Mouse (Mus musculus): ENCODE measurements around the gene Zbtb18. TPM values are rescaled to one million over a fixed set of nuclear protein-coding genes. Genes with fewer than 3 reads are reported as not detected.

Zbtb18 gene
- polyA plus RNA-seq, 1 experiment from 2014 or later, result 14.2 TPM

DNA sequence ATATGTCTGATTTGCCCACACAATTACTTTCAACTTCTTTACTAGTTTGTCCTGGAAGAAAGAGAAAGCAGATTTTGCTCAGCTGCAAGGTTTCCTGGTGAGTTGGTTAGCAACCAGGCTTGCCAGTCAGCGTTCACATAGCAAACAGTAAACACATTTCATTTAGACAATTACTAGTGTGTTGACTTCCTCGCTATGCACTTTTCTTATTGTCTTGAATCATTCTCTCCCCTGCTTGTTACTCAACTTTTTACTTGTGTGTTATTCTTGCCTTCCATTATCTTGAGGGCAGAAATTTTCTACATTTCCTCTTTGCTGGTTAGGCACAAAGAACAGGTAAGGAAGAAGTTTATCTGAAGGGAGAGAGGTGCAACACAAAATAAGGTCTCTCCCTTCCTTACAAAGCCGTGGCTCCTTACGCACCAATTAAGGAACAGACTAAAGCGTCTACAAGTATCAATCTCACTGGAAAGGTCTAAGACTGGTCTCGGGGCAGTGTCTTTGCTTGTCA is 1.1 kb upstream of the Zbtb18 start:
- WGBS, result under 1% methylated on average over 6 of the region's 6 CpGs
- ATAC-seq (ENCODE audit: low FRiP score), result no peak
- H3K9ac ChIP-seq, result peak overlapping the region; percentile 80
- H3K27ac ChIP-seq, result peak overlapping the region; percentile 95
- peaks cover 29% of the 10 kb centered on the region for H3K4me1 ChIP-seq (replicated peaks)
- no peaks in the 10 kb centered on the region for H3K9me3 ChIP-seq
- H3K27me3 ChIP-seq, result no peaks in the 10 kb centered on the region
- peak overlapping the region; percentile 65 for H3K4me2 ChIP-seq
- H3K4me3 ChIP-seq, result peak overlapping the region; percentile 76
- no peaks in the 10 kb centered on the region for H3K36me3 ChIP-seq

DNA sequence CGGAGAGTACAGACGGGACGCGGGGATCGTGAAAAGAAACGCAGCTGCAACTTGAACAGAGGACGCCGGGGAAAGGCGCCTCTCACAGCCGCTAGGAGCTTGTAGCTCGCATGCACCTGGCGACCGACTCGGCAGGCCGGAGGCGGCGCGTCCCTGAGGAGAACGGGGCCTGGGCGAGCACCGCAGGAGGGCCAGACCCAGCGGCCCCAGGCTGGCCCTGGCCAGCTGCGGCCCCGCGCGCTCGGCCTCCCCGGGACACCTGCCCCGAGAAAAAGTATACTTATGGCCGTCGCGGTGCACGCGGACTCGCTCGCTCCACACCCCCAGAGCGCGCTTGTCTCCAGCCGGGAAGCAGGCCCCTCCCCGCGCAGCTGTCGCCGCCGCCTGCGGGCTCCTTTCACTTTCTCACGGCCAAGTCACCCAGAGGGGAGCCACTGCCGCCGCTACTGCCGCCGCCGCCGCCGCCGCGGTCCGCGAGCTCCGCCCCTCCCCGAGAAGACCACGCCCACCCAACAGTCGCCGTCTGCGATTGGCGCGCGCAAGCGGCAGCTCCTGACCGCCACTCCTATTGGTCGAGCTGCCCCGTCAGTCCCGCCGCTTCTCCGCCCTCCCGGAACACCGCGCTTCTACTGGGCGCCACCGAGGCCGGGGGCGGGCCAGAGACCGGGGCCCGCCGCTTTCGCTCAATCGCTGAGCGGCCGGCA is 507 bp upstream of the Zbtb18 start:
- no peaks in the 10 kb centered on the region for H3K27me3 ChIP-seq
- under 1% methylated on average over 87 of the region's 87 CpGs for WGBS

GRCm38 (mm10) chr1:177442821-177443723 is 921 bp downstream of the Zbtb18 start:
- H3K4me2 ChIP-seq, result peak overlapping the region; percentile 88
- under 1% methylated on average over 43 of the region's 62 CpGs for WGBS
- peak overlapping the region; percentile 89 for H3K9ac ChIP-seq
- H3K36me3 ChIP-seq, result peaks cover 7% of the 10 kb centered on the region
- peaks cover 48% of the 10 kb centered on the region for H3K4me1 ChIP-seq (replicated peaks)
- no peak for ATAC-seq (ENCODE audit: low FRiP score)
- peak overlapping the region; percentile 98 for H3K27ac ChIP-seq
- H3K9me3 ChIP-seq, result no peaks in the 10 kb centered on the region
- no peaks in the 10 kb centered on the region for H3K27me3 ChIP-seq
- peak overlapping the region; percentile 76 for H3K4me3 ChIP-seq

More for the DNA sequence above, 507 bp upstream of the Zbtb18 start:
- Histone ChIP-seq H3K9ac (peak overlapping the region; percentile 80), H3K4me2 (peak overlapping the region; percentile 65), H3K4me1 (replicated peaks) (peaks cover 34% of the 10 kb centered on the region), H3K27ac (peak overlapping the region; percentile 98), H3K36me3 (no peaks in the 10 kb centered on the region), H3K9me3 (no peaks in the 10 kb centered on the region), H3K4me3 (peak overlapping the region; percentile 76)
- ATAC-seq (ENCODE audit: low FRiP score), result peak; percentile 99

GRCm38 (mm10) chr1:177443724-177444482 is 1.8 kb downstream of the Zbtb18 start:
- peaks cover 54% of the 10 kb centered on the region for H3K4me1 ChIP-seq (replicated peaks)
- H3K4me2 ChIP-seq, result peak overlapping the region; percentile 88
- H3K4me3 ChIP-seq, result peak overlapping the region; percentile 76
- no peaks in the 10 kb centered on the region for H3K27me3 ChIP-seq
- peaks cover 11% of the 10 kb centered on the region for H3K36me3 ChIP-seq
- ATAC-seq (ENCODE audit: low FRiP score), result no peak
- peak overlapping the region; percentile 89 for H3K9ac ChIP-seq
- 12% methylated on average over 9 of the region's 9 CpGs for WGBS
- peak overlapping the region; percentile 98 for H3K27ac ChIP-seq
- H3K9me3 ChIP-seq, result no peaks in the 10 kb centered on the region

GRCm38 (mm10) chr1:177444483-177444810 is 2.3 kb downstream of the Zbtb18 start:
- Histone ChIP-seq H3K27me3 (no peaks in the 10 kb centered on the region), H3K27ac (peak overlapping the region; percentile 98), H3K9me3 (no peaks in the 10 kb centered on the region), H3K4me3 (peak overlapping the region; percentile 76), H3K4me2 (peak overlapping the region; percentile 88), H3K9ac (peak overlapping the region; percentile 89; the same call in 1 of the 2 replicates), H3K4me1 (replicated peaks) (peaks cover 57% of the 10 kb centered on the region), H3K36me3 (peaks cover 11% of the 10 kb centered on the region)
- ATAC-seq (ENCODE audit: low FRiP score), result no peak
- WGBS, result 5% methylated on average over 3 of the region's 3 CpGs

DNA sequence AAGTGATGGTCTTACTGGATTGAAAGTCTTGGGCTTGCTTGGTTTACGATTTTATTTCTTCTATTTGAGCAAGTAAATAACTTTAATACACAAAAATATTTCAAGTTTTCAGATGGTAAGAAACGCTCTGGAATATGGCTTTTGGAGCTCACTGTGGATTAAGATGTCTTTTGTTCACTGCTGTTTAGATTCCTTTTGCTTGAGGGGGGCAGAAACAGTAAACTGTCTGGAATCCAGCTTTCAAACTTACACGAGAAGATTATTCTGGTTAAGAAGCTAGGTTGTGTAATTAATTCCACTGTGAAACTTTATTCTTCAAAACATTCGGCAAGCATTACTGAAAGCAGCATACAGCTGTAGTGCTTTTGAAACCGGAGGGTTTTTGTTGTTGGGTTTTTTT is 2.8 kb downstream of the Zbtb18 start:
- 16% methylated on average over 5 of the region's 5 CpGs for WGBS
- H3K4me2 ChIP-seq, result peak overlapping the region; percentile 88
- ATAC-seq (ENCODE audit: low FRiP score), result no peak
- H3K9me3 ChIP-seq, result no peaks in the 10 kb centered on the region
- peak overlapping the region; percentile 67 for H3K9ac ChIP-seq
- H3K36me3 ChIP-seq, result peaks cover 11% of the 10 kb centered on the region
- H3K4me1 ChIP-seq (replicated peaks), result peaks cover 61% of the 10 kb centered on the region
- no peaks in the 10 kb centered on the region for H3K27me3 ChIP-seq
- peak overlapping the region; percentile 76 for H3K4me3 ChIP-seq
- peak overlapping the region; percentile 71; the same call in 1 of the 2 replicates for H3K27ac ChIP-seq

GRCm38 (mm10) chr1:177445461-177446130 is 3.4 kb downstream of the Zbtb18 start:
- ATAC-seq (ENCODE audit: low FRiP score), result no peak
- Histone ChIP-seq H3K36me3 (peaks cover 11% of the 10 kb centered on the region), H3K4me1 (replicated peaks) (peaks cover 61% of the 10 kb centered on the region), H3K4me3 (peak overlapping the region; percentile 76), H3K27ac (peak overlapping the region; percentile 79), H3K9me3 (no peaks in the 10 kb centered on the region), H3K9ac (peak overlapping the region; percentile 73), H3K27me3 (no peaks in the 10 kb centered on the region), H3K4me2 (peak overlapping the region; percentile 88)
- WGBS, result 14% methylated on average over 7 of the region's 7 CpGs

DNA sequence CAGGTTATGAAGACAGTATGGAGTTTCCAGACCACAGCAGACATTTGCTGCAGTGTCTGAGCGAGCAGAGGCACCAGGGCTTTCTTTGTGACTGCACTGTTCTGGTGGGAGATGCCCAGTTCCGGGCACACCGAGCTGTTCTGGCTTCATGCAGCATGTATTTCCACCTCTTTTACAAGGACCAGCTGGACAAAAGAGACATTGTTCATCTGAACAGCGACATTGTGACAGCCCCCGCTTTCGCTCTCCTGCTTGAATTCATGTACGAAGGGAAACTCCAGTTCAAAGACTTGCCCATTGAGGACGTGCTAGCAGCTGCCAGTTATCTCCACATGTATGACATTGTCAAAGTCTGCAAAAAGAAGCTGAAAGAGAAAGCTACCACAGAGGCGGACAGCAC is 4.9 kb downstream of the Zbtb18 start:
- no peak for ATAC-seq (ENCODE audit: low FRiP score)
- Histone ChIP-seq H3K4me3 (peak overlapping the region; percentile 76), H3K9ac (peak overlapping the region; percentile 67), H3K27me3 (no peaks in the 10 kb centered on the region), H3K9me3 (no peaks in the 10 kb centered on the region), H3K36me3 (peaks cover 11% of the 10 kb centered on the region), H3K27ac (peak overlapping the region; percentile 83), H3K4me2 (peak overlapping the region; percentile 54), H3K4me1 (replicated peaks) (peaks cover 64% of the 10 kb centered on the region)
- 4% methylated on average over 9 of the region's 9 CpGs for WGBS

DNA sequence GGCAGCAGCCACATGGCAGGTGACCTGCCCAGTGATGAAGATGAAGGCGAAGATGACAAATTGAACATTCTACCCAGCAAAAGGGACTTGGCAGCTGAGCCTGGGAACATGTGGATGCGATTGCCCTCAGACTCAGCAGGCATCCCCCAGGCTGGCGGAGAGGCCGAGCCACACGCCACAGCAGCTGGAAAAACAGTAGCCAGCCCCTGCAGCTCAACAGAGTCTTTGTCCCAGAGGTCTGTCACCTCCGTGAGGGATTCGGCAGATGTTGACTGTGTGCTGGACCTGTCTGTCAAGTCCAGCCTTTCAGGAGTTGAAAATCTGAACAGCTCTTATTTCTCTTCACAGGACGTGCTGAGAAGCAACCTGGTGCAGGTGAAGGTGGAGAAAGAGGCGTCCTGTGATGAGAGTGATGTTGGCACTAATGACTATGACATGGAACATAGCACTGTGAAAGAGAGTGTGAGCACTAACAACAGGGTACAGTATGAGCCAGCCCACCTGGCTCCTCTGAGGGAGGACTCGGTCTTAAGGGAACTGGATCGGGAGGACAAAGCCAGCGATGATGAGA is 5.5 kb downstream of the Zbtb18 start:
- Histone ChIP-seq H3K4me1 (replicated peaks) (peaks cover 65% of the 10 kb centered on the region), H3K4me2 (peak overlapping the region; percentile 54), H3K27me3 (no peaks in the 10 kb centered on the region), H3K9me3 (no peaks in the 10 kb centered on the region), H3K27ac (peak overlapping the region; percentile 83), H3K4me3 (peak overlapping the region; percentile 76), H3K9ac (peak overlapping the region; percentile 67), H3K36me3 (peaks cover 11% of the 10 kb centered on the region)
- WGBS, result 18% methylated on average over 12 of the region's 12 CpGs
- peak; percentile 21; the same call in 1 of the 2 replicates for ATAC-seq (ENCODE audit: low FRiP score)

- 48% methylated on average over 25 of the region's 25 CpGs for WGBS
- peak overlapping the region; percentile 54 for H3K4me2 ChIP-seq
- peaks cover 63% of the 10 kb centered on the region for H3K4me1 ChIP-seq (replicated peaks)
- peak overlapping the region; percentile 76 for H3K4me3 ChIP-seq
- ATAC-seq (ENCODE audit: low FRiP score), result no peak
- H3K27me3 ChIP-seq, result no peaks in the 10 kb centered on the region
- peaks cover 11% of the 10 kb centered on the region for H3K36me3 ChIP-seq
- peak overlapping the region; percentile 67 for H3K9ac ChIP-seq
- H3K27ac ChIP-seq, result peak overlapping the region; percentile 83
- no peaks in the 10 kb centered on the region for H3K9me3 ChIP-seq
These were observed 6.0 kb downstream of the Zbtb18 start for GRCm38 (mm10) chr1:177448121-177448561.

DNA sequence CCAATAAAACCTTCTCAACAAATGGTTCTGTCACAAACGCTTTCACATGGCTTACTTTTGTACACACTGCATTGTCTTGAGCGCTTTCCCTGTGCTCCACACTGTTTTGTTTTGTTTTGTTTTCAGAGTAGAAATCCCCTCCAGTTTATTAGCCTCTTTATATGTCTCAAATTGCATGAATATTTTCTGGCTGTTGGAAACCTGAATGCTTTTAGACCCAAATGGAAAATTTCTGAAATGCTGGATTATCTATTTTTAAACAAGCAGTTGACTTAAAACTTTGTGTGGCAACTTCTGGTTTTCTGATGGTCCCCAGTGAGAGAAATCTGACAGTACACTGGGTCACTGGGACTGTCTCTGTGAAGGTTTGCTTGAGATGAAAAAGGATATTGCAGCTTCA is 6.8 kb downstream of the Zbtb18 start:
- Histone ChIP-seq H3K9ac (0 out of 2 replicates have a peak overlapping the region, but pooled peaks have one; percentile 35), H3K27me3 (no peaks in the 10 kb centered on the region), H3K4me3 (peak overlapping the region; percentile 15), H3K4me2 (peak overlapping the region; percentile 43), H3K27ac (0 out of 2 replicates have a peak overlapping the region, but pooled peaks have one; percentile 5), H3K4me1 (replicated peaks) (peaks cover 56% of the 10 kb centered on the region), H3K9me3 (no peaks in the 10 kb centered on the region), H3K36me3 (peaks cover 11% of the 10 kb centered on the region)
- WGBS, result 23% methylated on average over 2 of the region's 2 CpGs
- no peak for ATAC-seq (ENCODE audit: low FRiP score)
